Mouse (Mus musculus) intestine, embryonic 15.5 days (tissue): Measurements from ENCODE around the gene Galt. TPM values are rescaled to one million over a fixed set of nuclear protein-coding genes. Genes with fewer than 3 reads are reported as not detected.

ENCODE experiments used
- ATAC-seq: fragments of 200-750 bp; cut with Nextera tagmentation; 2 replicates; pipeline ENCODE4 v1.8.0; 2017; ENCODE audit warnings: moderate TSS enrichment, moderate library complexity
- H3K27ac ChIP-seq: fragments of 300-500 bp; sonication (generic); 2 replicates; pipeline ENCODE4 v1.5.1; 2015; ENCODE audit warnings: mild to moderate bottlenecking, inconsistent platforms
- H3K27me3 ChIP-seq: fragments of 300-500 bp; sonication (generic); replicated peaks from 2 replicates; pipeline ENCODE4 v1.6.1; 2015; ENCODE audit warnings: inconsistent platforms
- H3K36me3 ChIP-seq: fragments of 300-500 bp; sonication (generic); 2 replicates; pipeline ENCODE4 v1.6.1; 2015; ENCODE audit warnings: inconsistent platforms
- H3K4me1 ChIP-seq: fragments of 300-500 bp; sonication (generic); replicated peaks from 2 replicates; pipeline ENCODE4 v1.6.1; 2015; ENCODE audit warnings: inconsistent platforms
- H3K4me2 ChIP-seq: fragments of 300-500 bp; sonication (generic); replicated peaks from 2 replicates; pipeline ENCODE4 v1.6.1; 2015; ENCODE audit warnings: mild to moderate bottlenecking, inconsistent platforms
- H3K4me3 ChIP-seq: fragments of 300-500 bp; sonication (generic); replicated peaks from 2 replicates; pipeline ENCODE4 v1.5.1; 2015; ENCODE audit warnings: inconsistent platforms
- H3K9ac ChIP-seq: fragments of 300-500 bp; sonication (generic); 2 replicates; pipeline ENCODE4 v1.6.1; 2015; ENCODE audit warnings: inconsistent platforms
- H3K9me3 ChIP-seq: fragments of 300-500 bp; sonication (generic); 2 replicates; pipeline ENCODE4 v1.6.1; 2016; ENCODE audit warnings: inconsistent platforms
- WGBS: fragments of 180-500 bp; shearing (Covaris S2); methylation state at CpG from one replicate; pipeline ENCODE4 v1.1.7; 2015; 5-methylcytosine and 5-hydroxymethylcytosine counted together
- polyA plus RNA-seq: library from polyadenylated mRNA; unstranded; fragments of >200 nt; fragmentation: Nextera tagmentation; extraction: Ambion mirVana; gene quantifications from 2 replicates; pipeline ENCODE4 v1.2.1, GENCODE M21; 2015

Galt gene
- polyA plus RNA-seq, 1 experiment from 2014 or later: 64.8 TPM

DNA sequence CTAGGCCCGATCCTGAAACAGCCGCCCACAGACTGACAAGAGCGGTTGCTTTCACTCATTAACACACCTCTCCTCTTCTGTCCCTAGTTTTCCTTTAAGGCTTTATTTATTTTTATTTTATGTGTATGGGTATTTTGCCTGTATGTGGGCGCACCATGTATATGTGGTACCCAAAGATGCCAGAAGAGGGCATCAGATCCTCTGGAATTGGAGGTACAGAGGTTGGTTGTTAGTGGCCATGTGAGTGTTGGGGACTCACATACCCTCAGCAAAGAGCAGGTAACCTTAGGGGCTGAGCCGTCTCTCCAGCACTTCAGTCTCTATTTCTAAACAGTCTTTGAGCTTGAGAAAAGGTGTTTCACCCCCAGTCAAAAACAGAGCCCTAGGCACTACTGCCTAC is 39.4 kb upstream of the Galt start:
- peaks cover 11% of the 10 kb centered on the region for H3K36me3 ChIP-seq
- ATAC-seq: no peak

GRCm38 (mm10) chr4:41716834-41717233 is 38.2 kb upstream of the Galt start:
- H3K27ac ChIP-seq: no peak overlapping the region
- peaks cover 11% of the 10 kb centered on the region for H3K36me3 ChIP-seq
- ATAC-seq: no peak
- no peaks in the 10 kb centered on the region for H3K9me3 ChIP-seq
- no peak overlapping the region for H3K4me3 ChIP-seq
- no peak overlapping the region for H3K4me2 ChIP-seq
- H3K27me3 ChIP-seq: no peaks in the 10 kb centered on the region
- no peak overlapping the region for H3K9ac ChIP-seq
- peaks cover 16% of the 10 kb centered on the region for H3K4me1 ChIP-seq
- 82% methylated on average over 6 of the region's 6 CpGs for WGBS

More for the DNA sequence above, 39.4 kb upstream of the Galt start:
- 83% methylated on average over 5 of the region's 5 CpGs for WGBS
- Histone ChIP-seq H3K27me3 (no peaks in the 10 kb centered on the region), H3K4me3 (no peak overlapping the region), H3K9ac (no peak overlapping the region), H3K4me2 (no peak overlapping the region), H3K4me1 (peaks cover 20% of the 10 kb centered on the region), H3K27ac (no peak overlapping the region), H3K9me3 (no peaks in the 10 kb centered on the region)

DNA sequence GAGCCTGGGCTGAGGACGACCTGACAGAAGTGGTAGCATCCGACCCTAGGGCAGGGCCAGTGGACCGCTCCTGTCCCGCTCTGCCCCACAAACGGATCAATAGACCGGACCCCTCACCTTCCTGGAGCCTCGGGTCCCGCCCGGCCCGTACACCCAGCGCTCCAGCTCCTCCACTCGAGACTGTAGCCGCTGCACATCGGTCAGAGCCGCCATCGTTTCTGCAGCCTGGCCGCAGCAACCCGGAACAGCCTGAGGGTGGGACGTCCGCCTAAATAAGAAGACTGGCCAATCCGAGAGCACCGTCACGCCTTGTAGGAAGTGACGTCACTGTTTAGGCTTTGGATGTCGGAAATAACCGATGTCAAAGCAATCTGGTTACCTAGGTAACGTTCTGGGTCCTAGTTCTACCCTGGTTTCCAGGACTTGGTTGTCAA is 32.1 kb upstream of the Galt start, which contains the start of gene Dctn3:
Gene Dctn3 (minus strand): TSS at position 253 of the 434 bp plus-strand sequence.
- H3K9ac ChIP-seq: peak within 1 kb of the TSS; percentile 79
- no peak within 1 kb of the TSS for H3K27ac ChIP-seq
- H3K36me3 ChIP-seq: peaks cover 8% of the 10 kb centered on the region
- ATAC-seq: peak; percentile 98
- WGBS: under 1% methylated on average over 27 of the region's 27 CpGs
- H3K27me3 ChIP-seq: peaks cover 42% of the 10 kb centered on the region
- peak within 1 kb of the TSS; percentile 68 for H3K4me2 ChIP-seq
- H3K9me3 ChIP-seq: no peaks in the 10 kb centered on the region
- peaks cover 8% of the 10 kb centered on the region for H3K4me1 ChIP-seq
- peak within 1 kb of the TSS; percentile 94 for H3K4me3 ChIP-seq

DNA sequence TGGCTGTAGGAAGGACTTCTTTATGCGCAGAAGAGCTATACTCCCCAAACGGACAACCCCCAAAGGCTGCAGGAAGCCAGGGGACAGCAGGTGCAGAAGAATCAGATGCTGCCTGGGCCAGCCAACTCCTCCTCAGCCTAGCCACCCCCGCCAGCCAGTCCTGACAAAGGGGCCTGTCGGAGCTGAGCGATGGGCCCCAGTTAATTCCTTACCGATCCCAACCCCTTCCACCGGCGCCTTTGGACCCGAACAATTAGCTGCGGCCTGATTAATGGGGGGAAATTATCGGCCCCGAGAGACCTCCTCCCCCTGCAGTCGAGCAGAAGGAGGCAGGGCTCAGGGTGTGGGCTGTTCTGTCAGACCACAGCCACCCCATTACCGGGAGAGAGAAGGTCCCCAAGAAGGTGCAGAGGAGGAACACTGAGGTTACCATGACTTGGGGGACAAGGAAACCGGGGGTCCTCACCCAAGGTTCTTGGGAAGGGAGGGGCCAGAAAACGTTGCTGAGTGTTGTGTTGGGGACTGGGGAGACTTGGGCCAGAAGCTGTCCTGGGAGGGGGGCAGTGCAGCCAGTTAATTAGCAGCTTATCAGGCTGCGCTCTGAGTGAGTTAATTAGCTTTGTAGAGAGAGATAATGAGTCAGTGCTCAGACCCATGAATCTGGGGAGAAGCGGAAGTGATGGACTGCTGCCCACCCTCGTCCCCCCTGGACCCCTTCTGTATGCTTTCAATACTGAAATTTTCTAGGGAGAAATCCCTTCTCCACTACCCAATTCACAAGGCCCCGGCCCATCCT is 28.0 kb upstream of the Galt start:
- no peak overlapping the region for H3K9ac ChIP-seq
- H3K9me3 ChIP-seq: no peaks in the 10 kb centered on the region
- H3K4me1 ChIP-seq: peaks cover 13% of the 10 kb centered on the region
- 14% methylated on average over 20 of the region's 20 CpGs for WGBS
- peaks cover 76% of the 10 kb centered on the region for H3K27me3 ChIP-seq
- H3K27ac ChIP-seq: no peak overlapping the region
- no peaks in the 10 kb centered on the region for H3K36me3 ChIP-seq
- H3K4me2 ChIP-seq: no peak overlapping the region
- no peak overlapping the region for H3K4me3 ChIP-seq
- ATAC-seq: no peak

- no peaks in the 10 kb centered on the region for H3K36me3 ChIP-seq
- H3K4me3 ChIP-seq: peak within 1 kb of the TSS; percentile 33
- 0 out of 2 replicates have a peak within 1 kb of the TSS, but pooled peaks have one; percentile 2 for H3K9ac ChIP-seq
- peak within 1 kb of the TSS; percentile 69 for H3K4me2 ChIP-seq
- no peaks in the 10 kb centered on the region for H3K9me3 ChIP-seq
- peaks cover 8% of the 10 kb centered on the region for H3K4me1 ChIP-seq
- 1% methylated on average over 50 of the region's 50 CpGs for WGBS
- peaks cover 62% of the 10 kb centered on the region for H3K27me3 ChIP-seq
- ATAC-seq: peak; percentile 59; the same call in 1 of the 2 replicates
- H3K27ac ChIP-seq: no peak within 1 kb of the TSS
These were observed 23.8 kb upstream of the Galt start, which contains the start of gene Arid3c for GRCm38 (mm10) chr4:41731052-41731765. Gene Arid3c (minus strand): TSS chr4:41731142.

GRCm38 (mm10) chr4:41737602-41738255 is 17.3 kb upstream of the Galt start:
- 30% methylated on average over 8 of the region's 8 CpGs for WGBS
- H3K27ac ChIP-seq: 0 out of 2 replicates have a peak overlapping the region, but pooled peaks have one; percentile 17

DNA sequence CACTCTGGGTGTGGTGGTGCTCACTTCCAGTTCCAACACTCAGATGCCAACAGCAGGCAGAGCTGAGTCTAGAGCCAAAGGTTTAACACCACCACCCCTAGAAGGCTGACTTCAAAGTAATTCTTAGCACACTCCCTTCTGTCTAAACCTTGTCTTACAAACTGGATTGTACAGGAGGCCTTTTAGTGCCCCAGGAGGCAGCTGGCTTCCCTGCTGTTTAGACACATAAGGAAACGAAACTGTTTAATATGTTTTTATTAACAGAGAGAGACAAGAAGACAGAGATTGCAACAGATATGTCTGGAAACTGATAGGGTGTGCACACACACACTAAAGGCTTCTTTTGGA is 16.8 kb upstream of the Galt start:
- H3K4me3 ChIP-seq: no peak overlapping the region
- 0 out of 2 replicates have a peak, but pooled peaks cover 4% of the 10 kb centered on the region for H3K36me3 ChIP-seq
- peaks cover 13% of the 10 kb centered on the region for H3K4me1 ChIP-seq
- ATAC-seq: no peak
- H3K27me3 ChIP-seq: 0 out of 2 replicates have a peak, but pooled peaks cover 2% of the 10 kb centered on the region
- WGBS: 59% methylated on average over 1 of the region's 1 CpGs
- H3K9ac ChIP-seq: no peak overlapping the region
- no peak overlapping the region for H3K4me2 ChIP-seq
- H3K27ac ChIP-seq: 0 out of 2 replicates have a peak overlapping the region, but pooled peaks have one; percentile 17
- H3K9me3 ChIP-seq: no peaks in the 10 kb centered on the region

More at GRCm38 (mm10) chr4:41737602-41738255, 17.3 kb upstream of the Galt start:
- Histone ChIP-seq H3K4me3 (no peak overlapping the region), H3K9ac (no peak overlapping the region), H3K9me3 (no peaks in the 10 kb centered on the region), H3K4me1 (peaks cover 13% of the 10 kb centered on the region), H3K36me3 (0 out of 2 replicates have a peak, but pooled peaks cover 4% of the 10 kb centered on the region), H3K27me3 (peaks cover 6% of the 10 kb centered on the region), H3K4me2 (no peak overlapping the region)
- ATAC-seq: no peak

- Histone ChIP-seq H3K9ac (no peak overlapping the region), H3K9me3 (no peaks in the 10 kb centered on the region), H3K4me2 (peak overlapping the region; percentile 88; the same call in 1 of the 2 replicates), H3K4me3 (no peak overlapping the region), H3K27me3 (no peaks in the 10 kb centered on the region), H3K36me3 (0 out of 2 replicates have a peak, but pooled peaks cover 4% of the 10 kb centered on the region), H3K4me1 (peaks cover 13% of the 10 kb centered on the region), H3K27ac (no peak overlapping the region)
- WGBS: 97% methylated on average over 13 of the region's 13 CpGs
- no peak for ATAC-seq
These were observed 15.8 kb upstream of the Galt start for GRCm38 (mm10) chr4:41739260-41739659.

DNA sequence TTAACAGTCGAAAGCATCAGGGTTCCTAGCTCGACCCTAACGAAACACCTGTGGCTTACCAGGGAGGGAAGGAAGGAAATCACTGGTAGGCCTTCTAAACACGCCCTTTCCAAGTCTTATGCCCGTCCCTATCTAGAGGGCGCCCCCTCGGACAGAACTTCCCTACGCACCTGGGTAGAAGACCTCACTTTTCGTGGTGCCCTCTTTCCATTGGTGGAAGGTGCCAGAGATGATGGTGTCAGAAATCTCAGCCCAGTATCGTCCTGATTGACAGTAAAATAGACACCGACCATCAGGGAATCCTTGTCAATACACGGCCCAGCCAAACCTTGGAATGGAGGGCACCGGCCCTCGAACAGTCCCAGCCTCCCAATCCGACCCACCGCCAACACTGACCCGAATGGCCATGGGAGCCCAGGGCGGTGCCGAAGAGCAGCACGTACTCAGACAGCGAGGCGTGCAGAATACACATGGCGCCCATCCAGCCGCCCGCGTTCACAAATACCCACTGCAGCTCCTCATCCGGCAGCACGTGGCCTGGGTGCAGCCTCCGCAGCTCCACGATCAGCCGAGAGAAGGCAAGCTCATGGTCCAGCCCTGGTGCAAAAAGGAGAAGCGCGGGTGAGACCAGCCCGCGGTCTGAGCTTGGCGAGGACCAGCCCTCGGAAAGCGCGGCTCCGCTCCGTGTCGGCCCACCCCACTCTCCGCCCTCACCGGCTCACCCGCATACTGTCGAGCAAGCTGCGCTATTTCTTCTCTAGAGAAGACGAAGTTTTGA is 14.5 kb upstream of the Galt start:
- Histone ChIP-seq H3K27me3 (no peaks in the 10 kb centered on the region), H3K9ac (peak overlapping the region; percentile 83), H3K9me3 (no peaks in the 10 kb centered on the region), H3K4me2 (peak overlapping the region; percentile 88), H3K27ac (peak overlapping the region; percentile 87), H3K36me3 (0 out of 2 replicates have a peak, but pooled peaks cover 4% of the 10 kb centered on the region), H3K4me1 (peaks cover 13% of the 10 kb centered on the region), H3K4me3 (peak overlapping the region; percentile 81)
- under 1% methylated on average over 47 of the region's 48 CpGs for WGBS
- peak; percentile 84 for ATAC-seq

DNA sequence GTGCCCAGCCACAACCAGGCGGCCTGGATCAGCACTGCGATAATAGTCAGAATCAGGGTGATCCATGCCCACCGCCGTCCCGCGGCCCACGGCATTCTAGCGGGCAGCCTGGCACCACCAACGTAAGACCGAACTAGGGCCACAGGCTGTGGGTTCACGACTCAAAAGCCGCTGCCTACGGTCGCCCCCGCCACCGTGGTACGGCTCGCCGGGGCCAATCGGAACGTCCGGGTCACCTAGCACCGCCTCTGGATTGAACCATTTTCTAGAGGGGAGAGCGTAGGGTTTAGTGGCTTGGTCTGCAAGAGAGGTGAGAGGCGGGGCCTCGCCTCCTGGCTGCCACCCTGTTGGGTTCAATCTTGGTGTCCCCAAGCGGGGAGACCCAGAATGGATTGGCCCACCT is 13.9 kb upstream of the Galt start:
- Histone ChIP-seq H3K36me3 (0 out of 2 replicates have a peak, but pooled peaks cover 4% of the 10 kb centered on the region), H3K27ac (peak overlapping the region; percentile 87)
- under 1% methylated on average over 27 of the region's 27 CpGs for WGBS

DNA sequence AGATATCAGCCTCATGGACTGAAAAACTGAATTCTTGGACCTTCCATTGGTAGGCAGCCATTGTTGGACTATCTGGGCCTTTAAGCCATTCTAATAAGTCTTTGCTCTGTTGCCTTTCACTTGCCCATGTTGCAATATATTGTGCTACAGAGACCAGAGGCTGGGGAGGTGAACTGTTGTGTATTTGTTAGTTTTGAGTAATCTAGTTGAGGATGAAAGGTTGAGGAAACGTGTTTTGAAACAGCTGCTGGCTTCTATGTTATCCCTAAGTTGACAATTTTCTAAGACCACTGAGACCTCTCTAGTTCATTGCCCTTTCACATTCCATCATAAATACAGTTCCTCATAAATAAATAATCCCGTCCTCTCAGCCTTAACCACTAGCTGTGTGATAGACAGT is 10.9 kb upstream of the Galt start:
- no peak for ATAC-seq

More for the DNA sequence above, 13.9 kb upstream of the Galt start:
- peak overlapping the region; percentile 83 for H3K9ac ChIP-seq
- peaks cover 13% of the 10 kb centered on the region for H3K4me1 ChIP-seq
- peak overlapping the region; percentile 88 for H3K4me2 ChIP-seq
- peak; percentile 97 for ATAC-seq
- peak overlapping the region; percentile 81 for H3K4me3 ChIP-seq
- H3K9me3 ChIP-seq: no peaks in the 10 kb centered on the region
- no peaks in the 10 kb centered on the region for H3K27me3 ChIP-seq

More for the DNA sequence above, 10.9 kb upstream of the Galt start:
- WGBS: 52% methylated on average over 2 of the region's 2 CpGs
- Histone ChIP-seq H3K4me1 (peaks cover 13% of the 10 kb centered on the region), H3K9ac (no peak overlapping the region), H3K27me3 (no peaks in the 10 kb centered on the region), H3K4me2 (no peak overlapping the region), H3K4me3 (no peak overlapping the region), H3K9me3 (no peaks in the 10 kb centered on the region; the same call in 1 of the 2 replicates), H3K27ac (no peak overlapping the region), H3K36me3 (0 out of 2 replicates have a peak, but pooled peaks cover 3% of the 10 kb centered on the region)
